Mouse (Mus musculus): ENCODE results near the gene Pex11g. TPM values are rescaled to one million over a fixed set of nuclear protein-coding genes. Genes with fewer than 3 reads are reported as not detected.

Pex11g gene
- polyA plus RNA-seq (2015; fragmentation: Nextera tagmentation; extraction: Ambion mirVana): 5.6 and 6.2 TPM in 2 replicates

GRCm38 (mm10) chr8:3467006-3467885, at the start of gene Pex11g:
Gene Pex11g, minus strand, starts transcription at chr8:3467680.
- Histone ChIP-seq H3K4me2 (peak within 1 kb of the TSS; percentile 75), H3K27me3 (no peaks in the 10 kb centered on the region), H3K9ac (peak within 1 kb of the TSS; percentile 45), H3K36me3 (no peaks in the 10 kb centered on the region), H3K9me3 (no peaks in the 10 kb centered on the region), H3K4me3 (peak within 1 kb of the TSS; percentile 56), H3K27ac (peak within 1 kb of the TSS; percentile 82), H3K4me1 (peaks cover 8% of the 10 kb centered on the region; the same call in 1 of the 2 replicates)
- ATAC-seq (ENCODE audit: insufficient number of reproducible peaks, low FRiP score, low TSS enrichment, low read depth): peak; percentile 85
- 6% methylated on average over 32 of the region's 32 CpGs for WGBS

GRCm38 (mm10) chr8:3517117-3517495, 49.6 kb upstream of the Pex11g start:
- Histone ChIP-seq H3K4me2 (peak overlapping the region; percentile 98), H3K9ac (peak overlapping the region; percentile 37), H3K36me3 (peaks cover 30% of the 10 kb centered on the region), H3K9me3 (no peaks in the 10 kb centered on the region), H3K27ac (peak overlapping the region; percentile 72), H3K4me1 (peaks cover 17% of the 10 kb centered on the region), H3K27me3 (no peaks in the 10 kb centered on the region), H3K4me3 (peak overlapping the region; percentile 74)
- WGBS: 8% methylated on average over 16 of the region's 16 CpGs
- peak; percentile 13; the same call in 1 of the 2 replicates for ATAC-seq (ENCODE audit: insufficient number of reproducible peaks, low FRiP score, low TSS enrichment, low read depth)

- Histone ChIP-seq H3K9ac (peak overlapping the region; percentile 44), H3K4me1 (peaks cover 17% of the 10 kb centered on the region), H3K27me3 (no peaks in the 10 kb centered on the region), H3K36me3 (peaks cover 31% of the 10 kb centered on the region), H3K27ac (peak overlapping the region; percentile 84), H3K9me3 (no peaks in the 10 kb centered on the region), H3K4me3 (peak overlapping the region; percentile 74), H3K4me2 (peak overlapping the region; percentile 98)
- peak; percentile 82 for ATAC-seq (ENCODE audit: insufficient number of reproducible peaks, low FRiP score, low TSS enrichment, low read depth)
- 2% methylated on average over 36 of the region's 36 CpGs for WGBS
Observed at GRCm38 (mm10) chr8:3516450-3517116, 49.1 kb upstream of the Pex11g start.

GRCm38 (mm10) chr8:3515771-3516417, 48.4 kb upstream of the Pex11g start:
- Histone ChIP-seq H3K9ac (peak overlapping the region; percentile 44), H3K27ac (peak overlapping the region; percentile 84), H3K4me3 (peak overlapping the region; percentile 74), H3K27me3 (no peaks in the 10 kb centered on the region), H3K9me3 (no peaks in the 10 kb centered on the region), H3K4me2 (peak overlapping the region; percentile 98), H3K36me3 (peaks cover 31% of the 10 kb centered on the region), H3K4me1 (peaks cover 17% of the 10 kb centered on the region)
- ATAC-seq (ENCODE audit: insufficient number of reproducible peaks, low FRiP score, low TSS enrichment, low read depth): 0 out of 2 replicates have a peak, but pooled peaks have one; percentile 0
- under 1% methylated on average over 25 of the region's 25 CpGs for WGBS

GRCm38 (mm10) chr8:3515260-3515671, 47.8 kb upstream of the Pex11g start, which contains the start of gene Pnpla6:
Gene Pnpla6, plus strand, starts transcription at chr8:3515384.
- peak within 1 kb of the TSS; percentile 98 for H3K4me2 ChIP-seq
- no peaks in the 10 kb centered on the region for H3K9me3 ChIP-seq
- no peaks in the 10 kb centered on the region for H3K27me3 ChIP-seq
- peaks cover 17% of the 10 kb centered on the region for H3K4me1 ChIP-seq
- H3K27ac ChIP-seq: peak within 1 kb of the TSS; percentile 84
- peaks cover 37% of the 10 kb centered on the region for H3K36me3 ChIP-seq
- ATAC-seq (ENCODE audit: insufficient number of reproducible peaks, low FRiP score, low TSS enrichment, low read depth): peak; percentile 76
- H3K9ac ChIP-seq: peak within 1 kb of the TSS; percentile 44
- peak within 1 kb of the TSS; percentile 74 for H3K4me3 ChIP-seq
- WGBS: under 1% methylated on average over 25 of the region's 25 CpGs

GRCm38 (mm10) chr8:3514681-3515247, 47.3 kb upstream of the Pex11g start:
- peak overlapping the region; percentile 74 for H3K4me3 ChIP-seq
- H3K27ac ChIP-seq: peak overlapping the region; percentile 84
- 0 out of 2 replicates have a peak overlapping the region, but pooled peaks have one; percentile 5 for H3K9ac ChIP-seq
- peaks cover 17% of the 10 kb centered on the region for H3K4me1 ChIP-seq
- no peaks in the 10 kb centered on the region for H3K27me3 ChIP-seq
- WGBS: 25% methylated on average over 13 of the region's 13 CpGs
- peak overlapping the region; percentile 98 for H3K4me2 ChIP-seq
- ATAC-seq (ENCODE audit: insufficient number of reproducible peaks, low FRiP score, low TSS enrichment, low read depth): no peak
- no peaks in the 10 kb centered on the region for H3K9me3 ChIP-seq
- peaks cover 40% of the 10 kb centered on the region for H3K36me3 ChIP-seq

- no peak overlapping the region for H3K4me3 ChIP-seq
- no peaks in the 10 kb centered on the region for H3K4me1 ChIP-seq
- no peaks in the 10 kb centered on the region for H3K27me3 ChIP-seq
- H3K36me3 ChIP-seq: peaks cover 73% of the 10 kb centered on the region
- H3K9ac ChIP-seq: no peak overlapping the region
- no peak overlapping the region for H3K4me2 ChIP-seq
- no peak overlapping the region for H3K27ac ChIP-seq
- H3K9me3 ChIP-seq: no peaks in the 10 kb centered on the region
- 82% methylated on average over 6 of the region's 6 CpGs for WGBS
- ATAC-seq (ENCODE audit: insufficient number of reproducible peaks, low FRiP score, low TSS enrichment, low read depth): no peak
Observed at GRCm38 (mm10) chr8:3507979-3508754, 40.7 kb upstream of the Pex11g start.

- no peak overlapping the region for H3K9ac ChIP-seq
- WGBS: 50% methylated on average over 4 of the region's 4 CpGs
Observed at GRCm38 (mm10) chr8:3502217-3502616, 34.7 kb upstream of the Pex11g start.

GRCm38 (mm10) chr8:3500235-3501090, 33.0 kb upstream of the Pex11g start, which contains the start of gene Mcoln1:
Gene Mcoln1, plus strand, starts transcription at chr8:3500457.
- ATAC-seq (ENCODE audit: insufficient number of reproducible peaks, low FRiP score, low TSS enrichment, low read depth): peak; percentile 86
- peak within 1 kb of the TSS; percentile 95 for H3K27ac ChIP-seq
- peak within 1 kb of the TSS; percentile 89 for H3K9ac ChIP-seq
- H3K4me3 ChIP-seq: peak within 1 kb of the TSS; percentile 88
- H3K4me1 ChIP-seq: peaks cover 19% of the 10 kb centered on the region
- H3K27me3 ChIP-seq: no peaks in the 10 kb centered on the region
- no peaks in the 10 kb centered on the region for H3K9me3 ChIP-seq
- H3K4me2 ChIP-seq: peak within 1 kb of the TSS; percentile 72
- peaks cover 29% of the 10 kb centered on the region for H3K36me3 ChIP-seq
- under 1% methylated on average over 67 of the region's 70 CpGs for WGBS

More at GRCm38 (mm10) chr8:3502217-3502616, 34.7 kb upstream of the Pex11g start:
- H3K9me3 ChIP-seq: no peaks in the 10 kb centered on the region
- ATAC-seq (ENCODE audit: insufficient number of reproducible peaks, low FRiP score, low TSS enrichment, low read depth): no peak
- peaks cover 15% of the 10 kb centered on the region for H3K4me1 ChIP-seq
- peaks cover 29% of the 10 kb centered on the region for H3K36me3 ChIP-seq
- no peaks in the 10 kb centered on the region for H3K27me3 ChIP-seq
- no peak overlapping the region for H3K4me2 ChIP-seq
- no peak overlapping the region for H3K4me3 ChIP-seq
- H3K27ac ChIP-seq: no peak overlapping the region

GRCm38 (mm10) chr8:3499751-3500150, 32.3 kb upstream of the Pex11g start:
- 5% methylated on average over 8 of the region's 8 CpGs for WGBS
- Histone ChIP-seq H3K36me3 (peaks cover 31% of the 10 kb centered on the region), H3K4me3 (peak overlapping the region; percentile 88), H3K9ac (peak overlapping the region; percentile 89), H3K4me1 (peaks cover 19% of the 10 kb centered on the region), H3K9me3 (no peaks in the 10 kb centered on the region), H3K27me3 (no peaks in the 10 kb centered on the region), H3K27ac (peak overlapping the region; percentile 95), H3K4me2 (peak overlapping the region; percentile 72)
- peak; percentile 5; the same call in 1 of the 2 replicates for ATAC-seq (ENCODE audit: insufficient number of reproducible peaks, low FRiP score, low TSS enrichment, low read depth)

Data from limb, embryonic 15.5 days (tissue).